Mouse (Mus musculus) ES-Bruce4 (cell line): ENCODE measurements around the gene Fancd2os.

Experiments
- CTCF ChIP-seq: IDR thresholded peaks from one replicate; pipeline ENCODE4 v1.8.1; 2011; ENCODE audit warnings: low read depth, low read length
- POLR2A ChIP-seq: IDR thresholded peaks from one replicate; pipeline ENCODE4 v1.8.1; 2011; ENCODE audit warnings: low read length; ENCODE audit not compliant: insufficient read depth

- TF ChIP-seq CTCF, result no peak
- TF ChIP-seq POLR2A, result no peak
Observed at GRCm38 (mm10) chr6:113609293-113609692, 8.8 kb upstream of the Fancd2os start.
